Mouse (Mus musculus): Measurements from ENCODE around the gene Lsamp. TPM values are rescaled to one million over a fixed set of nuclear protein-coding genes. Genes with fewer than 3 reads are reported as not detected.

The Lsamp gene
- total and polyA plus RNA-seq, 2 experiments from 2014 or later, result 122 to 157 TPM

GRCm38 (mm10) chr16:40233066-40233465 is 248.9 kb downstream of the Lsamp start:
- WGBS, result 51% methylated on average over 2 of the region's 2 CpGs
- no peak for TF ChIP-seq CTCF (IDR thresholded peaks at IDR 0.05; ENCODE audit: low read depth)
- no peak overlapping the region for H3K9ac ChIP-seq (replicated peaks; ENCODE audit: low read length)

GRCm38 (mm10) chr16:40234151-40234895 is 250.2 kb downstream of the Lsamp start:
- Histone ChIP-seq H3K9me3 (ENCODE audit: low read length) (no peaks in the 10 kb centered on the region), H3K27me3 (ENCODE audit: insufficient read depth, low read length) (no peaks in the 10 kb centered on the region), H3K4me3 (ENCODE audit: low read length) (no peak overlapping the region), H3K4me1 (ENCODE audit: insufficient read depth, low read length) (peaks cover 3% of the 10 kb centered on the region; the same call in 1 of the 2 replicates), H3K4me2 (ENCODE audit: low read depth, low read length) (no peak overlapping the region), H3K36me3 (ENCODE audit: insufficient read depth, low read length) (no peaks in the 10 kb centered on the region), H3K27ac (peak overlapping the region; percentile 27; the same call in 1 of the 2 replicates), H3K9ac (replicated peaks; ENCODE audit: low read length) (no peak overlapping the region)
- ATAC-seq (peak; percentile 40), DNase-seq (ENCODE audit: low spot score) (peak; percentile 23)
- no peak for TF ChIP-seq CTCF (IDR thresholded peaks at IDR 0.05; ENCODE audit: low read depth)
- 58% methylated on average over 13 of the region's 13 CpGs for WGBS

More at GRCm38 (mm10) chr16:40233066-40233465, 248.9 kb downstream of the Lsamp start:
- no peak overlapping the region for H3K4me3 ChIP-seq (ENCODE audit: low read length)
- no peaks in the 10 kb centered on the region for H3K36me3 ChIP-seq (ENCODE audit: insufficient read depth, low read length)
- no peak for ATAC-seq
- no peak for DNase-seq (ENCODE audit: low spot score)
- no peaks in the 10 kb centered on the region for H3K9me3 ChIP-seq (ENCODE audit: low read length)
- H3K27me3 ChIP-seq (ENCODE audit: insufficient read depth, low read length), result no peaks in the 10 kb centered on the region
- peaks cover 3% of the 10 kb centered on the region; the same call in 1 of the 2 replicates for H3K4me1 ChIP-seq (ENCODE audit: insufficient read depth, low read length)
- no peak overlapping the region for H3K4me2 ChIP-seq (ENCODE audit: low read depth, low read length)
- H3K27ac ChIP-seq, result no peak overlapping the region; the same call in 1 of the 2 replicates

DNA sequence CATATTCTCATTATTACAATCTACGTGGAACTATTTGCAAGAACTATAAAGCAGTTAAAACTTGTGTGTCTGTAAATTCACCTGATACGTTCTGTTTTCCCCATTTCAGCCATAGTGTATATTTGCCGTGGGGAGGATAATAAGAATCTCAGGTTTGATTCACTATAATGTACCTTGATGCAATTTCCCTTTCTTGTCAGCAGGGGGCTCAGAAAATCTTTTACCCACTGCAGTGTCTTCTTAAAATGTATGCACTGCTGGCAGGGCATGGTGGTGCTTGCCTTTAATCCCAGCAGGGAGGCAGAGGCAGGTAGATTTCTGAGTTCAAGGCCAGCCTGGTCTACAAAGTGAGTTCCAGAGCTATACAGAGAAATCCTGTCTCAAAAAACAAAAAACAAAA is 287.7 kb downstream of the Lsamp start:
- no peak for DNase-seq (ENCODE audit: low spot score)
- Histone ChIP-seq H3K27me3 (ENCODE audit: insufficient read depth, low read length) (no peaks in the 10 kb centered on the region), H3K9me3 (ENCODE audit: low read length) (no peaks in the 10 kb centered on the region), H3K9ac (replicated peaks; ENCODE audit: low read length) (no peak overlapping the region), H3K36me3 (ENCODE audit: insufficient read depth, low read length) (no peaks in the 10 kb centered on the region), H3K4me2 (ENCODE audit: low read depth, low read length) (no peak overlapping the region), H3K27ac (no peak overlapping the region), H3K4me1 (ENCODE audit: insufficient read depth, low read length) (no peaks in the 10 kb centered on the region), H3K4me3 (ENCODE audit: low read length) (no peak overlapping the region)
- TF ChIP-seq CTCF (IDR thresholded peaks at IDR 0.05; ENCODE audit: low read depth), result peak; percentile 31
- WGBS, result 81% methylated on average over 3 of the region's 3 CpGs
- ATAC-seq, result no peak

DNA sequence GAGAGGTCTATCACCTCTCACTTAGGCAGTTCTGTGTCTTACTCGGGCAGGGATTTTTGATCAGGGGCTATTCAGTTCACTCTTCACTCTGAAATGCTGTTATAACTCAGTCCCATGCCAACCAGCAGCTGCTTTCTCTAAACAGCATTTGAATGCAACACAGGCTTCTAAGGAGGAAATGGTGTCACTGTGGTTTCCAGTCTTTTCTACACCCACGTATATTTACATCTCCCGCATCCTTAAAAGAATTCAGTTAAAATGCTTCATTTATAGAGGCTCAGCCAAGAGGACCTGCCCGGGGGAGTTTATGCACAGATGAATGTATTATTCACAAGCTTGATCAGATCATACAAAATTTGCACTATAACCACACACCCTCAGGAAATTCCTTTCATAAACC is 306.0 kb downstream of the Lsamp start:
- no peak overlapping the region for H3K4me3 ChIP-seq (ENCODE audit: low read length)
- no peaks in the 10 kb centered on the region for H3K27me3 ChIP-seq (ENCODE audit: insufficient read depth, low read length)
- WGBS, result 49% methylated on average over 4 of the region's 4 CpGs
- no peak overlapping the region for H3K9ac ChIP-seq (replicated peaks; ENCODE audit: low read length)
- ATAC-seq (no peak), DNase-seq (ENCODE audit: low spot score) (no peak)
- 0 out of 2 replicates have a peak overlapping the region, but pooled peaks have one; percentile 15 for H3K27ac ChIP-seq
- H3K9me3 ChIP-seq (ENCODE audit: low read length), result no peaks in the 10 kb centered on the region
- H3K4me2 ChIP-seq (ENCODE audit: low read depth, low read length), result no peak overlapping the region
- H3K36me3 ChIP-seq (ENCODE audit: insufficient read depth, low read length), result no peaks in the 10 kb centered on the region
- H3K4me1 ChIP-seq (ENCODE audit: insufficient read depth, low read length), result no peaks in the 10 kb centered on the region
- TF ChIP-seq CTCF (IDR thresholded peaks at IDR 0.05; ENCODE audit: low read depth), result no peak

GRCm38 (mm10) chr16:40294296-40294882 is 310.2 kb downstream of the Lsamp start:
- no peaks in the 10 kb centered on the region for H3K9me3 ChIP-seq (ENCODE audit: low read length)
- DNase-seq (ENCODE audit: low spot score) (peak; percentile 24), ATAC-seq (peak; percentile 43; the same call in 1 of the 2 replicates)
- H3K36me3 ChIP-seq (ENCODE audit: insufficient read depth, low read length), result no peaks in the 10 kb centered on the region
- no peaks in the 10 kb centered on the region for H3K4me1 ChIP-seq (ENCODE audit: insufficient read depth, low read length)
- no peaks in the 10 kb centered on the region for H3K27me3 ChIP-seq (ENCODE audit: insufficient read depth, low read length)
- no peak overlapping the region for H3K4me3 ChIP-seq (ENCODE audit: low read length)
- H3K9ac ChIP-seq (replicated peaks; ENCODE audit: low read length), result no peak overlapping the region
- no peak for TF ChIP-seq CTCF (IDR thresholded peaks at IDR 0.05; ENCODE audit: low read depth)
- H3K4me2 ChIP-seq (ENCODE audit: low read depth, low read length), result no peak overlapping the region
- 29% methylated on average over 4 of the region's 4 CpGs for WGBS
- H3K27ac ChIP-seq, result no peak overlapping the region

DNA sequence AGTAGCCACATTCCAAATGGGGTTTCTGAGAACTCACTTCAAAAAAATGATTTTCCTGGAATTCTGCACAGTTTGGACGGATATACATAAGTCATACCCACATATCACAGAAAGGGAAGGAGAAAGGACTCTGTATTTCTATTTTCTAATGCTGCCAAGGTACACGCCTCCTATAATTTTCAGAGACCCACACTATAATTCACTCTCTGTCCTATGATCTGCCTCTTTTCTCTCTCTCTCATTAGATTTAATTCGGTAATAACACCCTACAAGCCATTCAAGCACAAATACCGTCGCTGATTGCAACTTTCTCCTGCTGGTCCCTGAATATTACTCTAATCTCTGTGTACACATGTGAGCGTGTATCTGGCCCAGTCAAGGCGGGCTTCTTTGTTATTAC is 311.1 kb downstream of the Lsamp start:
- ATAC-seq (no peak), DNase-seq (ENCODE audit: low spot score) (no peak)
- TF ChIP-seq CTCF (IDR thresholded peaks at IDR 0.05; ENCODE audit: low read depth), result no peak
- Histone ChIP-seq H3K27ac (no peak overlapping the region), H3K27me3 (ENCODE audit: insufficient read depth, low read length) (no peaks in the 10 kb centered on the region), H3K36me3 (ENCODE audit: insufficient read depth, low read length) (no peaks in the 10 kb centered on the region), H3K4me1 (ENCODE audit: insufficient read depth, low read length) (no peaks in the 10 kb centered on the region), H3K4me2 (ENCODE audit: low read depth, low read length) (no peak overlapping the region), H3K9ac (replicated peaks; ENCODE audit: low read length) (no peak overlapping the region), H3K9me3 (ENCODE audit: low read length) (no peaks in the 10 kb centered on the region), H3K4me3 (ENCODE audit: low read length) (no peak overlapping the region)
- WGBS, result 81% methylated on average over 7 of the region's 7 CpGs

- no peaks in the 10 kb centered on the region for H3K9me3 ChIP-seq (ENCODE audit: low read length)
- H3K4me3 ChIP-seq (ENCODE audit: low read length), result no peak overlapping the region
- no peak overlapping the region for H3K9ac ChIP-seq (replicated peaks; ENCODE audit: low read length)
- WGBS, result 43% methylated on average over 2 of the region's 2 CpGs
- no peak overlapping the region for H3K27ac ChIP-seq
- no peak overlapping the region for H3K4me2 ChIP-seq (ENCODE audit: low read depth, low read length)
- no peaks in the 10 kb centered on the region for H3K4me1 ChIP-seq (ENCODE audit: insufficient read depth, low read length)
- no peaks in the 10 kb centered on the region for H3K27me3 ChIP-seq (ENCODE audit: insufficient read depth, low read length)
- no peaks in the 10 kb centered on the region for H3K36me3 ChIP-seq (ENCODE audit: insufficient read depth, low read length)
- no peak for TF ChIP-seq CTCF (IDR thresholded peaks at IDR 0.05; ENCODE audit: low read depth)
- DNase-seq (ENCODE audit: low spot score), result peak; percentile 29
- ATAC-seq, result no peak
Observed at GRCm38 (mm10) chr16:40307666-40308065, 323.5 kb downstream of the Lsamp start.
